Mouse (Mus musculus): ENCODE data around the gene Serpina3k.
"Not testable (repeated sequence)": the region's sequence is repeated elsewhere in the genome, so short reads cannot be mapped to it uniquely, and the experiment has no call there.

The Serpina3k gene

GRCm38 (mm10) chr12:104386878-104387277 lies 48.6 kb downstream of the Serpina3k start:
- in situ Hi-C loops (cut with MboI, MseI) = not testable (repeated sequence)

- in situ Hi-C loops (cut with MboI, MseI) = no loop called here
Observed at GRCm38 (mm10) chr12:104388477-104388876, 50.2 kb downstream of the Serpina3k start.

- in situ Hi-C loops (cut with MboI, MseI) = not testable (repeated sequence)
Observed at GRCm38 (mm10) chr12:104391057-104391456, 52.8 kb downstream of the Serpina3k start.

All from T-helper 1 cell (primary cell).